Mouse (Mus musculus) A20 (cell line): ENCODE measurements at regions not wholly inside any gene's neighbourhood (a gene's known extent, or its start where the extent isn't known, plus 50 kb on each side); places are given as distances from the start of the nearest gene placed in this dataset.

Experiments
- DNase-seq: peaks from one replicate; pipeline ENCODE4 v3.0.0-alpha.2; 2011; ENCODE audit warnings: low read depth, low spot score

- no peak for DNase-seq
These were observed 296.4 kb downstream of the Gm16223 start for GRCm38 (mm10) chr5:42364116-42364515.

- DNase-seq: no peak
These were observed 320.2 kb downstream of the Gm16223 start for GRCm38 (mm10) chr5:42387959-42388358.

GRCm38 (mm10) chr5:42396695-42397094, 328.9 kb downstream of the Gm16223 start:
- no peak for DNase-seq

GRCm38 (mm10) chr5:42409981-42410380, 342.2 kb downstream of the Gm16223 start:
- no peak for DNase-seq

- peak; percentile 4 for DNase-seq
These were observed 344.5 kb downstream of the Gm16223 start for GRCm38 (mm10) chr5:42412296-42412695.

GRCm38 (mm10) chr5:42425902-42426301, 358.1 kb downstream of the Gm16223 start:
- DNase-seq: no peak

- DNase-seq: no peak
These were observed 365.4 kb downstream of the Gm16223 start for GRCm38 (mm10) chr5:42433147-42433546.

GRCm38 (mm10) chr5:42448644-42449043, 380.9 kb downstream of the Gm16223 start:
- no peak for DNase-seq

GRCm38 (mm10) chr5:42449581-42449980, 381.8 kb downstream of the Gm16223 start:
- DNase-seq: no peak

- DNase-seq: no peak
These were observed 385.9 kb downstream of the Gm16223 start for GRCm38 (mm10) chr5:42453707-42454106.

GRCm38 (mm10) chr5:42461195-42461594, 393.4 kb downstream of the Gm16223 start:
- no peak for DNase-seq

GRCm38 (mm10) chr5:42464814-42465213, 397.1 kb downstream of the Gm16223 start:
- DNase-seq: no peak

GRCm38 (mm10) chr5:42473493-42473892, 405.7 kb downstream of the Gm16223 start:
- DNase-seq: no peak

- no peak for DNase-seq
These were observed 434.5 kb downstream of the Gm16223 start for GRCm38 (mm10) chr5:42502124-42502801.

GRCm38 (mm10) chr5:42502802-42503136, 435.0 kb downstream of the Gm16223 start:
- DNase-seq: no peak

- DNase-seq: no peak
These were observed 441.4 kb downstream of the Gm16223 start for GRCm38 (mm10) chr5:42509200-42509599.

GRCm38 (mm10) chr5:42523116-42524113, 455.7 kb downstream of the Gm16223 start:
- DNase-seq: no peak

GRCm38 (mm10) chr5:42525431-42525830, 457.7 kb downstream of the Gm16223 start:
- DNase-seq: no peak

- no peak for DNase-seq
These were observed 492.8 kb downstream of the Gm16223 start for GRCm38 (mm10) chr5:42560537-42560936.

- no peak for DNase-seq
These were observed 495.6 kb downstream of the Gm16223 start for GRCm38 (mm10) chr5:42563406-42563805.

GRCm38 (mm10) chr5:42575971-42576370, 508.2 kb downstream of the Gm16223 start:
- DNase-seq: no peak

GRCm38 (mm10) chr5:42578208-42578844, 510.6 kb downstream of the Gm16223 start:
- no peak for DNase-seq
